Mouse (Mus musculus) embryonic stem cell, embryonic (primary cell): ENCODE measurements around the gene Cercam.

Source experiments
- CTCF ChIA-PET, 4 experiments: fragments of 300-600 bp in 2 of 4; fragments of 350-600 bp in 2 of 4; sonication (Branson Sonifier 250); formaldehyde crosslinking; loops; one replicate each; lab custom pipeline; 2022; ENCODE audit warnings: inconsistent platforms in 2 of 4; lab: Charles Lee
- POLR2A ChIA-PET, 4 experiments: fragments of 300-600 bp in 2 of 4; fragments of 350-600 bp in 2 of 4; sonication (Branson Sonifier 250); formaldehyde crosslinking; loops; one replicate each; lab custom pipeline; 2022; ENCODE audit warnings: antibody characterized with exemption in 4 of 4, inconsistent platforms in 1 of 4; lab: Charles Lee

Gene Cercam

GRCm38 (mm10) chr2:29868949-29869645 lies at the start of gene Cercam:
Cercam (plus strand) TSS chr2:29869164.
- ChIA-PET CTCF (interaction anchor here (0.6 to 3.9 kb wide), 51 partner anchors 10 to 560 kb away, joined by 3 to 21 read pairs (median 4); partner anchors contain the start of genes Coq4 (in 1 of the 4), Gm13420 (in 1 of the 4), Slc27a4 (in 1 of the 4) and Urm1 (in 1 of the 4)), POLR2A (interaction anchor here (0.6 to 4.4 kb wide), 40 partner anchors 10 to 314 kb away, joined by 3 to 45 read pairs (median 4); partner anchors contain the start of genes Odf2 (in 3 of the 4), Slc27a4 (in 2 of the 4), Coq4 (in 1 of the 4) and Endog (in 1 of the 4))

- POLR2A ChIA-PET = interaction anchor here (0.7 to 7.7 kb wide), 32 partner anchors 8 to 336 kb away, joined by 3 to 97 read pairs (median 6); partner anchors contain the start of gene Slc27a4 (in 1 of the 4)
- CTCF ChIA-PET = interaction anchor here in 3 of 4 experiments (0.7 to 6.5 kb wide), 11 partner anchors 15 to 201 kb away, joined by 3 to 79 read pairs (median 7); partner anchors contain the start of genes Rapgef1 (in 1 of the 3) and Slc27a4 (in 1 of the 3)
Measured at GRCm38 (mm10) chr2:29819363-29819762, 49.6 kb upstream of the Cercam start.

GRCm38 (mm10) chr2:29820025-29820817 lies 48.7 kb upstream of the Cercam start, which contains the start of gene Urm1:
Urm1 (plus strand) TSS chr2:29820075.
- ChIA-PET CTCF (interaction anchor here (0.5 to 6.5 kb wide), 30 partner anchors 14 to 339 kb away, joined by 3 to 79 read pairs (median 4); partner anchors contain the start of genes Slc27a4 (in 2 of the 4), Cercam (in 1 of the 4) and Coq4 (in 1 of the 4)), POLR2A (interaction anchor here (0.6 to 7.7 kb wide), 87 partner anchors 10 to 1939 kb away, joined by 3 to 97 read pairs (median 4); partner anchors contain the start of genes Cercam (in 3 of the 4), Slc27a4 (in 3 of the 4), Coq4 (in 2 of the 4) and Gm13420 (in 1 of the 4))

- CTCF ChIA-PET = interaction anchor here in 2 of 4 experiments (0.8 to 2.7 kb wide), 7 partner anchors 9 to 64 kb away, joined by 3 to 8 read pairs (median 5); partner anchors contain the start of genes Cercam (in 1 of the 2) and Slc27a4 (in 1 of the 2)
- POLR2A ChIA-PET = interaction anchor here (0.6 to 3.6 kb wide), 40 partner anchors 8 to 761 kb away, joined by 3 to 25 read pairs (median 4); partner anchors contain the start of genes Slc27a4 (in 2 of the 4), Coq4 (in 1 of the 4), Odf2 (in 1 of the 4) and Zdhhc12 (in 1 of the 4)
Measured at GRCm38 (mm10) chr2:29826318-29826925, 42.5 kb upstream of the Cercam start.

- ChIA-PET POLR2A (interaction anchor here (0.5 to 3.7 kb wide), 69 partner anchors 8 to 1477 kb away, joined by 3 to 25 read pairs (median 4); partner anchors contain the start of genes Slc27a4 (in 2 of the 4), 1700007K13Rik (in 1 of the 4), Coq4 (in 1 of the 4) and Odf2 (in 1 of the 4)), CTCF (interaction anchor here (0.5 to 2.7 kb wide), 19 partner anchors 8 to 1204 kb away, joined by 3 to 8 read pairs (median 3); partner anchors contain the start of genes Cercam (in 1 of the 4) and Slc27a4 (in 1 of the 4))
Measured at GRCm38 (mm10) chr2:29826926-29827708, 41.8 kb upstream of the Cercam start.

- ChIA-PET CTCF (interaction anchor here (0.5 to 2.7 kb wide), 17 partner anchors 8 to 1205 kb away, joined by 3 to 8 read pairs (median 4); partner anchors contain the start of gene Slc27a4 (in 1 of the 4)), POLR2A (interaction anchor here (0.5 to 3.7 kb wide), 61 partner anchors 8 to 1477 kb away, joined by 3 to 25 read pairs (median 4); partner anchors contain the start of genes Slc27a4 (in 2 of the 4), 1700007K13Rik (in 1 of the 4), Odf2 (in 1 of the 4) and Zer1 (in 1 of the 4))
Measured at GRCm38 (mm10) chr2:29827709-29828024, 41.3 kb upstream of the Cercam start.

GRCm38 (mm10) chr2:29831106-29831505 lies 37.9 kb upstream of the Cercam start:
- POLR2A ChIA-PET = interaction anchor here in 2 of 4 experiments (2.3 to 7.9 kb wide), 3 partner anchors 11 to 24 kb away, joined by 6 to 76 read pairs (median 20); partner anchors contain the start of gene Urm1 (in 2 of the 2)
- CTCF ChIA-PET = interaction anchor here in 1 of 4 experiments (3.7 kb wide), 1 partner anchor 28 kb away, joined by 13 read pairs; no protein-coding TSS in a partner anchor

- CTCF ChIA-PET = interaction anchor here (0.6 to 4.2 kb wide), 19 partner anchors 9 to 454 kb away, joined by 3 to 31 read pairs (median 4); partner anchors contain the start of genes Cercam (in 1 of the 4), Slc27a4 (in 1 of the 4) and Urm1 (in 1 of the 4)
- POLR2A ChIA-PET = interaction anchor here (0.6 to 7.9 kb wide), 38 partner anchors 10 to 601 kb away, joined by 3 to 97 read pairs (median 4); partner anchors contain the start of genes Urm1 (in 3 of the 4), Trub2 (in 2 of the 4), Odf2 (in 1 of the 4) and Slc27a4 (in 1 of the 4)
Measured at GRCm38 (mm10) chr2:29833796-29834195, 35.2 kb upstream of the Cercam start.

- ChIA-PET POLR2A (interaction anchor here (0.6 to 7.9 kb wide), 48 partner anchors 8 to 316 kb away, joined by 3 to 97 read pairs (median 4); partner anchors contain the start of genes Urm1 (in 3 of the 4), Odf2 (in 2 of the 4), Cercam (in 1 of the 4) and Coq4 (in 1 of the 4)), CTCF (interaction anchor here (0.5 to 4.2 kb wide), 22 partner anchors 8 to 368 kb away, joined by 3 to 31 read pairs (median 4); partner anchors contain the start of genes Cercam (in 2 of the 4) and Urm1 (in 1 of the 4))
Measured at GRCm38 (mm10) chr2:29835391-29835899, 33.5 kb upstream of the Cercam start.

- POLR2A ChIA-PET = interaction anchor here in 3 of 4 experiments (0.6 to 3.5 kb wide), 12 partner anchors 10 to 104 kb away, joined by 3 to 15 read pairs (median 4); partner anchors contain the start of genes Odf2 (in 1 of the 3) and Urm1 (in 1 of the 3)
- CTCF ChIA-PET = interaction anchor here in 3 of 4 experiments (0.5 to 2.8 kb wide), 5 partner anchors 19 to 460 kb away, joined by 3 to 10 read pairs (median 4); no protein-coding TSS in a partner anchor
Measured at GRCm38 (mm10) chr2:29839460-29839859, 29.5 kb upstream of the Cercam start.

- CTCF ChIA-PET = interaction anchor here in 2 of 4 experiments (1.0 to 1.7 kb wide), 4 partner anchors 16 to 67 kb away, joined by 3 to 5 read pairs (median 4); partner anchors contain the start of gene Cercam (in 1 of the 2)
- POLR2A ChIA-PET = interaction anchor here in 2 of 4 experiments (0.9 to 4.0 kb wide), 17 partner anchors 9 to 219 kb away, joined by 3 to 31 read pairs (median 4); partner anchors contain the start of genes Sptan1 (in 1 of the 2) and Urm1 (in 1 of the 2)
Measured at GRCm38 (mm10) chr2:29843231-29844105, 25.5 kb upstream of the Cercam start.

- ChIA-PET POLR2A (interaction anchor here in 3 of 4 experiments (0.6 to 6.9 kb wide), 23 partner anchors 9 to 218 kb away, joined by 3 to 71 read pairs (median 4); partner anchors contain the start of genes Cercam (in 1 of the 3), Slc27a4 (in 1 of the 3), Sptan1 (in 1 of the 3) and Urm1 (in 1 of the 3)), CTCF (interaction anchor here in 3 of 4 experiments (0.9 to 2.4 kb wide), 10 partner anchors 8 to 1085 kb away, joined by 3 to 9 read pairs (median 4); partner anchors contain the start of gene Ptges (in 1 of the 3))
Measured at GRCm38 (mm10) chr2:29844115-29844514, 24.8 kb upstream of the Cercam start.

- POLR2A ChIA-PET = interaction anchor here (0.6 to 6.9 kb wide), 31 partner anchors 10 to 1203 kb away, joined by 3 to 71 read pairs (median 4); partner anchors contain the start of genes Urm1 (in 3 of the 4), Slc27a4 (in 2 of the 4), Cercam (in 1 of the 4) and Odf2 (in 1 of the 4)
Measured at GRCm38 (mm10) chr2:29844661-29845060, 24.3 kb upstream of the Cercam start.

More at GRCm38 (mm10) chr2:29844661-29845060, 24.3 kb upstream of the Cercam start:
- CTCF ChIA-PET = interaction anchor here (0.7 to 2.4 kb wide), 11 partner anchors 9 to 1085 kb away, joined by 3 to 9 read pairs (median 4); partner anchors contain the start of gene Ptges (in 1 of the 4)
